Mouse (Mus musculus): ENCODE measurements around the gene Tmem265. TPM values are rescaled to one million over a fixed set of nuclear protein-coding genes. Genes with fewer than 3 reads are reported as not detected.

Gene Tmem265
- 1 to 10 TPM; 1.6 to 2.0 TPM for polyA plus RNA-seq (2012; fragmentation: generic; extraction: Trizol)

DNA sequence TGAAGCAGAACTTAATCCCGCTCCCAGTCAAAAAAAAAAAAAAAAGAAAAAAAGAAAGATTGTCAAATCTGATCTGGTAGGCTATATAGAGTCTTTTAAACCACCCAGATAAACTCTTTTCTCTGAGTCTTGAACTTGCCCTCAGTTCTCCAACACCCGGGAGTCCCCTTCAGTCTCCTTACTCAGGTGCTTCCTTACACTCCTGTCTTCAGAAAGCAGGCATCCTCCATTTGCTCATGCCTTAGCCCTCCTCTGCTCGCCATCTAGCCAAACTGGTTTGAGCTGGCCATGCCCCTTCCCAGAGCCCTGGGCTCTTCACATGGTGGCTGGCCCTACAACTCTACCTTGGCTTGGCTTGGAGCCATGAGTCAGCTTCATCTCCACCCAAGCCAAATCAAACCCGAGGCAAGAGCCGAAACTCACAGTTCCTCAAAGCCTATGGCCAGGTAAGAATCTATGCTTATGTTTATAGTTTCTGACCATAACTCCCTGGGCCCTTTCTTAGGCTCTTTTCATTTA, at the start of gene Tmem265:
Gene Tmem265, plus strand, starts transcription at position 51 of the 519 bp plus-strand sequence.

DNA sequence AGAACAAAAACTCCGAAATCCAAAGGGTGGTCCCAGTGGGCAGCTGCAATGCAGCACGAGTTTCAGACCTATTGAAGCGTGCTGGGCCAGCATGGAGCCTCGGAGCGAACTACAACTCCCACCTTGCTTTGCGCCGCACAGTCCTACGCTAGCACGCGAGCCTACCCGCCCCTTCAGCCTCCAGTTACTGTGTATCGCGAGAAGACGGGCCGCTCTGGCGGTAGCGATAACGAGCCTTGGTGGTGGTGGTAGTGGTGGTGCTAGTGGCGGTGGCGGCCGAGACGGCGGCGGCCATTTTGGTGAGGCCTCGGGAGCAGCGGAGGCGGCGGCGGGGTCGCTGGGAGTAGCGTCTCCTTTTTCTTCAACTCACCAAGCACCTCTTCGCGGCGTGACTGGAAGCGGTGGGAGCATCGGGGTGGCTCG, 49.4 kb upstream of the Tmem265 start, which contains the start of gene Srcap:
Gene Srcap, plus strand, starts transcription at position 176 of the 423 bp plus-strand sequence.

DNA sequence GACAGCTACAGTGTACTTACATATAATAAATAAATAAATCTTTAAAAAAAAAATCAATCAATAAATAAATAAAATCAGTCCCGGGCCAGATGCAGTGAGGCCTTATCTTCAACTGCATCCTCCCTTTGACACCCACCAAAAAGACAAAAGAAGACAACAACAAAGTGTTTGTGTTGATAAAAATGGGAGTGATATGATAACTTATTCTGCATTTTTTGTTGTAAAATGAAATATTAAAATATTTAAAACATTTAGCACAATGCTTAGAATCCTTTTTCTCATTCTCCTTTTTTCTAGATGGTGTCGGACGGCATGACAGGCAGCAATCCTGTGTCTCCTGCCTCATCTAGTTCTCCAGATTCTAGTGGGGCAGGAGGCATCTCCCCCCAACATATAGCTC, 41.9 kb upstream of the Tmem265 start, which contains the start of gene Gm42715:
Gene Gm42715, plus strand, starts transcription at position 301 of the 400 bp plus-strand sequence.

DNA sequence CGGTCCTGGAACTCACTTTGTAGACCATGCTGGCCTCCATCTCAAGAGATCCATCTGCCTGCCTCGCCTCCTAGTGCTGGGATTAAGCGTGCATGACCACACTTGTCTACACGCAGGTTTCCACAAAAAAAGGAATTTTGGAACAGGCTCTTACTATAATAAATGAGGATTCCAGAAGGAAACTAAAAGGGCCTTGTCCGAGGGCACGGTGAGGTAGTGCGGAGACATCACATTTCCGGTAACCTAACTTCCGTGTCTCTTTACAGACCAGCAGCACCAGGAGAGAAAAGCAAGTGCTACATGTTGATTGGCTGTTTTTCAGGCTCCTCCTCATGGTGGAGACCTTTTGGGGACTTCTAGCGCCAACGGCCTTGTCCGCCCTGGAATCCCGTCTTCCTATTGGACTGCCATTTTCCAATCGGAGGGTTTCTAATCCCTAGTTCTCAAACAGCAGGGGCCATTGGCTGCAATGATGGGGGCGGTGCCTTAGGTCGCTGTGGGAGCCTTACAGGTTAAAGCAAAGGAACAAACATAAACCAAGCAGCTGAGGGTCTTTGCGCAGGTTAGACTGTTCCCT, 11.8 kb downstream of the Tmem265 start, which contains the start of gene Phkg2:
Gene Phkg2, plus strand, starts transcription at position 446 of the 577 bp plus-strand sequence.

GRCm38 (mm10) chr7:127588011-127588871, 27.1 kb downstream of the Tmem265 start, which contains the start of the genes Ccdc189 and Rnf40:
Ccdc189 (minus strand) TSS chr7:127588595.
Rnf40 (plus strand) TSS chr7:127588767.

DNA sequence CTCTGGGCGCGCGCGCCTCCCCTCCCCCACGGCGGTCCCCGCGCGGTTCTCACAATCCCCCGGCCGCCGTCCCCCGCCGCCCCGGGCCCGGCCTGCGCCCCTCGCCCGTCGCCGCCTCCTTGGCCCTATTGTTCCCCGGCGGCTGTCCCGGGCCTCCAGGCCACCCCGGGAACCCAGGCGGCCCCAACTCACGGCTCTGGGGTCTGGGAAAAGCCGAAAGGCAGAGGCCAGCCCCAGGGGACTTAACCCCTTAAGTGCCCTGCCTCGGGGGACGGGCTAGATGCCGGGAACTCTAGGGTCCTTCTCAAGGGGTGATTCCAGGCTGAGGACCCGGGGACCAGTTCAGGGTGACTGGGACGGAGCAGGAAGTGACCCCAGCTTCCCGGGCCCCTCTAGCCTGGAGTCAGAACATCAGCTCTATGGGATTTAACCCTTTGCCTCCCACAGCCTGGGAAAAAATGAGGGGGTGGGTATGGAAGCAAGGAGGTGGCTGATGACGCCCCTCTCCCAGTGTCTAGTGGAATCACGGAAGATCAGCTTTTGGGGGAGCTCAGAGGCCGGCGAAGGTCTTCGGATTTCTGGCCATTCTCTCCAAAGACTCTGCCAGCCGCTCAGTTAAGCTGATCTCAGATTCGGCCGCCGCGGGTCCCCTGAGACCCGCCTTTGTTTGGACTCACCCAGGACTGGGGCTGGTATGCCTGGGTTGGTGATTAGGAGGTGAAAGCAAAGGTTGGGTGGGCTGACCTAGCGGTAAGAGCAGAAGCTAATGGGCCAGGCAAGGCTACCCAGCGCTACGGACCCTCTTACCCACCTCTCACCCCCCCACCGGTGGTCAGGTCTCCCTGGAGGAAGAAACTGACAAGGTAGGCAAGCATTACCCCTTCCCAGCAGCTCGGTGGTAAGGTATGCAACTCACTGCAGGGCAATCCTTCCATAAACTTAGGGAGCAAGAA, 54.0 kb downstream of the Tmem265 start, which contains the start of gene Zfp629:
Gene Zfp629, minus strand, starts transcription at position 907 of the 953 bp plus-strand sequence.

Other genes starting within 250 kb of the Tmem265 start
- 10 to 100 TPM; 12.4 to 21.7 TPM for gene Zfp768, start 215.8 kb upstream of the Tmem265 start, polyA plus RNA-seq (2012; fragmentation: generic; extraction: Trizol)
- gene Zfp747, start 185.3 kb upstream of the Tmem265 start, polyA plus RNA-seq (2012; fragmentation: generic; extraction: Trizol) = 1 to 10 TPM; 1.9 to 6.1 TPM
- under 1 TPM; 0.05 to 0.08 TPM for gene 9130019O22Rik, start 174.2 kb upstream of the Tmem265 start, polyA plus RNA-seq (2012; fragmentation: generic; extraction: Trizol)
- 1 to 10 TPM; 3.0 to 5.2 TPM for gene E430018J23Rik, start 167.8 kb upstream of the Tmem265 start, polyA plus RNA-seq (2012; fragmentation: generic; extraction: Trizol)
- gene Zfp764, start 154.6 kb upstream of the Tmem265 start, polyA plus RNA-seq (2012; fragmentation: generic; extraction: Trizol) = under 1 TPM; 0.02 to 0.19 TPM
- 10 to 100 TPM; 11.3 to 25.7 TPM for gene Zfp688, start 139.3 kb upstream of the Tmem265 start, polyA plus RNA-seq (2012; fragmentation: generic; extraction: Trizol)
- 1 to 10 TPM; 2.5 to 3.3 TPM for gene Zfp689, start 112.2 kb upstream of the Tmem265 start, polyA plus RNA-seq (2012; fragmentation: generic; extraction: Trizol)
- gene Prr14, start 101.8 kb upstream of the Tmem265 start, polyA plus RNA-seq (2012; fragmentation: generic; extraction: Trizol) = 10 to 100 TPM; 23.4 to 40.6 TPM
- gene Fbrs, start 82.2 kb upstream of the Tmem265 start, polyA plus RNA-seq (2012; fragmentation: generic; extraction: Trizol) = 10 to 100 TPM; 11.9 to 36.7 TPM
- 10 to 100 TPM in 1 of 2 experiments, under 1 TPM in 1; 0.92 to 10.3 TPM for gene Srcap, start 49.4 kb upstream of the Tmem265 start, polyA plus RNA-seq (2012; fragmentation: generic; extraction: Trizol)
- 10 to 100 TPM in 1 of 2 experiments, 1 to 10 TPM in 1; 3.1 to 16.7 TPM for gene Gm42715, start 41.8 kb upstream of the Tmem265 start, polyA plus RNA-seq (2012; fragmentation: generic; extraction: Trizol)
- 10 to 100 TPM; 18.5 to 31.4 TPM for gene Phkg2, start 11.9 kb downstream of the Tmem265 start, polyA plus RNA-seq (2012; fragmentation: generic; extraction: Trizol)
- gene Ccdc189, start 27.2 kb downstream of the Tmem265 start, polyA plus RNA-seq (2012; fragmentation: generic; extraction: Trizol) = 10 to 100 TPM in 1 of 2 experiments, 1 to 10 TPM in 1; 7.1 to 20.8 TPM
- 10 to 100 TPM; 15.9 to 30.7 TPM for gene Rnf40, start 27.4 kb downstream of the Tmem265 start, polyA plus RNA-seq (2012; fragmentation: generic; extraction: Trizol)
- 1 to 10 TPM; 1.2 to 8.7 TPM for gene Zfp629, start 54.4 kb downstream of the Tmem265 start, polyA plus RNA-seq (2012; fragmentation: generic; extraction: Trizol)
- 100 to 1,000 TPM; 142 to 241 TPM for gene Bcl7c, start 147.5 kb downstream of the Tmem265 start, polyA plus RNA-seq (2012; fragmentation: generic; extraction: Trizol)
- 10 to 100 TPM in 1 of 2 experiments, 1 to 10 TPM in 1; 4.2 to 26.0 TPM for gene Ctf1, start 151.3 kb downstream of the Tmem265 start, polyA plus RNA-seq (2012; fragmentation: generic; extraction: Trizol)
- under 1 TPM; 0.08 to 0.22 TPM for gene Ctf2, start 170.8 kb downstream of the Tmem265 start, polyA plus RNA-seq (2012; fragmentation: generic; extraction: Trizol)
- gene Fbxl19, start 183.2 kb downstream of the Tmem265 start, polyA plus RNA-seq (2012; fragmentation: generic; extraction: Trizol) = 10 to 100 TPM; 15.7 to 19.4 TPM
- 10 to 100 TPM; 15.6 to 39.0 TPM for gene Orai3, start 208.4 kb downstream of the Tmem265 start, polyA plus RNA-seq (2012; fragmentation: generic; extraction: Trizol)
- 10 to 100 TPM in 1 of 2 experiments, 1 to 10 TPM in 1; 5.5 to 15.8 TPM for gene Setd1a, start 215.3 kb downstream of the Tmem265 start, polyA plus RNA-seq (2012; fragmentation: generic; extraction: Trizol)
- under 1 TPM in 1 of 2 experiments, not detected in 1; 0.13 TPM for gene Gm49388, start 224.2 kb downstream of the Tmem265 start, polyA plus RNA-seq (2012; fragmentation: generic; extraction: Trizol)
- 10 to 100 TPM in 1 of 2 experiments, 1 to 10 TPM in 1; 9.4 to 28.8 TPM for gene Hsd3b7, start 239.2 kb downstream of the Tmem265 start, polyA plus RNA-seq (2012; fragmentation: generic; extraction: Trizol)

Measured in C3H10T1/2 (cell line).